Mouse (Mus musculus) limb, embryonic 15.5 days (tissue): ENCODE results near the gene Gm20388. TPM values are rescaled to one million over a fixed set of nuclear protein-coding genes. Genes with fewer than 3 reads are reported as not detected.

Experiments used
- ATAC-seq: fragments of 200-750 bp; cut with Nextera tagmentation; 2 replicates; pipeline ENCODE4 v1.8.0; 2017; ENCODE audit warnings: low read depth, moderate TSS enrichment; ENCODE audit not compliant: insufficient number of reproducible peaks, low FRiP score, low TSS enrichment
- H3K27ac ChIP-seq: fragments of 300-500 bp; sonication (generic); 2 replicates; pipeline ENCODE4 v1.5.1; 2015; ENCODE audit warnings: moderate library complexity, mild to moderate bottlenecking, inconsistent platforms
- H3K27me3 ChIP-seq: fragments of 300-500 bp; sonication (generic); 2 replicates; pipeline ENCODE4 v1.6.1; 2015; ENCODE audit warnings: inconsistent platforms
- H3K36me3 ChIP-seq: fragments of 300-500 bp; sonication (generic); 2 replicates; pipeline ENCODE4 v1.6.1; 2015; ENCODE audit warnings: inconsistent platforms
- H3K4me1 ChIP-seq: fragments of 300-500 bp; sonication (generic); 2 replicates; pipeline ENCODE4 v1.6.1; 2015; ENCODE audit warnings: inconsistent platforms
- H3K4me2 ChIP-seq: fragments of 300-500 bp; sonication (generic); 2 replicates; pipeline ENCODE4 v1.6.1; 2015; ENCODE audit warnings: mild to moderate bottlenecking, inconsistent platforms
- H3K4me3 ChIP-seq: fragments of 300-500 bp; sonication (generic); 2 replicates; pipeline ENCODE4 v1.5.1; 2015; ENCODE audit warnings: mild to moderate bottlenecking, inconsistent platforms
- H3K9ac ChIP-seq: fragments of 300-500 bp; sonication (generic); 2 replicates; pipeline ENCODE4 v1.6.1; 2015; ENCODE audit warnings: inconsistent platforms
- H3K9me3 ChIP-seq: fragments of 300-500 bp; sonication (generic); 2 replicates; pipeline ENCODE4 v1.6.1; 2016; ENCODE audit warnings: inconsistent platforms
- WGBS: fragments of 180-500 bp; shearing (Covaris S2); methylation state at CpG from one replicate; pipeline ENCODE4 v1.1.7; 2015; 5-methylcytosine and 5-hydroxymethylcytosine counted together
- polyA plus RNA-seq: library from polyadenylated mRNA; unstranded; fragments of >200 nt; fragmentation: Nextera tagmentation; extraction: Ambion mirVana; gene quantifications from 2 replicates; pipeline ENCODE4 v1.2.1, GENCODE M21; 2015

Gene Gm20388
- polyA plus RNA-seq, 1 experiment from 2014 or later, result 4.9 TPM

GRCm38 (mm10) chr8:120496478-120496877, 585.8 kb downstream of the Gm20388 start:
- no peak for ATAC-seq
- 97% methylated on average over 15 of the region's 15 CpGs for WGBS
- no peaks in the 10 kb centered on the region for H3K36me3 ChIP-seq
- H3K4me2 ChIP-seq, result no peak overlapping the region
- no peak overlapping the region for H3K27ac ChIP-seq
- no peak overlapping the region for H3K9ac ChIP-seq
- H3K27me3 ChIP-seq, result peaks cover 2% of the 10 kb centered on the region; the same call in 1 of the 2 replicates
- peaks cover 83% of the 10 kb centered on the region for H3K4me1 ChIP-seq
- H3K9me3 ChIP-seq, result no peaks in the 10 kb centered on the region
- no peak overlapping the region for H3K4me3 ChIP-seq

GRCm38 (mm10) chr8:120497503-120497946, 586.9 kb downstream of the Gm20388 start:
- WGBS, result 28% methylated on average over 11 of the region's 11 CpGs
- peaks cover 72% of the 10 kb centered on the region for H3K4me1 ChIP-seq
- H3K4me2 ChIP-seq, result no peak overlapping the region
- H3K4me3 ChIP-seq, result no peak overlapping the region
- ATAC-seq, result no peak
- H3K36me3 ChIP-seq, result no peaks in the 10 kb centered on the region
- H3K9ac ChIP-seq, result no peak overlapping the region
- no peaks in the 10 kb centered on the region for H3K27me3 ChIP-seq
- no peaks in the 10 kb centered on the region for H3K9me3 ChIP-seq
- no peak overlapping the region for H3K27ac ChIP-seq

GRCm38 (mm10) chr8:120498349-120498831, 587.7 kb downstream of the Gm20388 start:
- Histone ChIP-seq H3K36me3 (no peaks in the 10 kb centered on the region), H3K9me3 (no peaks in the 10 kb centered on the region), H3K27me3 (0 out of 2 replicates have a peak, but pooled peaks cover 2% of the 10 kb centered on the region), H3K4me3 (no peak overlapping the region), H3K9ac (no peak overlapping the region), H3K4me1 (peaks cover 69% of the 10 kb centered on the region), H3K4me2 (peak overlapping the region; percentile 3; the same call in 1 of the 2 replicates), H3K27ac (no peak overlapping the region)
- WGBS, result 24% methylated on average over 4 of the region's 4 CpGs
- no peak for ATAC-seq

DNA sequence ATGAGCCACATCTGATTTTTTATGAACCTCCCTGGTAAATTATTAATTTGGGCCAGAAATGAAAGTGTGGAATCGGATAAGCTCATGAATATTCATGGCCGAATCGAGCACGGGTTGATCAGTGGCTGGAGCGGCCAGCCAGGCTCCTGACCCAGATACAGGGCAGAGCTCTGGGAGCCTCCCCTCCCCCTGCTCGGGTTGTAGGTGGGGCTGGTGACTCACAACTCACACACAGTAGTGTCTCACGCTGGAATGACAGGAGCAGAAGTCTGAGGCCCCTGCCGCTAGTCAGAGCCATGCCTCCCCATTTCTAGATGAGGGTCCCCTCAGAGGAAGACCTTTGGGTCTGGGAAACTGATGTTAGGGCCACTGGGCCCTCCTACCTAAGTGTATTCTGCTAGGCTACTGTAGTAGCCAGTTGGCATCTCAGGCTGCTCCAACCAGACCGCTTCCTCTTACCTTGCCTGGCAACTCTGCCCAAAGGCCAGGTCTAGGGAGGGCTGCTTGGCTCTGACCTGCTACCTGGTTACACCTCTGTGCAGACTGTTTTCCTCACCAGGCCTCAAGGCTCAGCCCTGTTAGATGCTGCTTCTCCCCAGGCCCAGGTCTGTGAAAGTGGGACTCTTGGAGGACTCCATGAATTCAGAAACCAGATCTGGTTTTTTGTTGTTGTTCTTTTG, 588.4 kb downstream of the Gm20388 start:
- 33% methylated on average over 9 of the region's 9 CpGs for WGBS
- no peaks in the 10 kb centered on the region for H3K36me3 ChIP-seq
- no peak overlapping the region for H3K4me3 ChIP-seq
- no peak for ATAC-seq
- H3K4me1 ChIP-seq, result peaks cover 68% of the 10 kb centered on the region
- no peaks in the 10 kb centered on the region for H3K9me3 ChIP-seq
- H3K27ac ChIP-seq, result no peak overlapping the region
- H3K4me2 ChIP-seq, result peak overlapping the region; percentile 3; the same call in 1 of the 2 replicates
- 0 out of 2 replicates have a peak, but pooled peaks cover 2% of the 10 kb centered on the region for H3K27me3 ChIP-seq
- H3K9ac ChIP-seq, result no peak overlapping the region

- 76% methylated on average over 8 of the region's 8 CpGs for WGBS
- H3K36me3 ChIP-seq, result no peaks in the 10 kb centered on the region
- peaks cover 70% of the 10 kb centered on the region for H3K4me1 ChIP-seq
- no peak for ATAC-seq
- 0 out of 2 replicates have a peak, but pooled peaks cover 2% of the 10 kb centered on the region for H3K27me3 ChIP-seq
- H3K9me3 ChIP-seq, result no peaks in the 10 kb centered on the region
- H3K4me2 ChIP-seq, result no peak overlapping the region
- no peak overlapping the region for H3K27ac ChIP-seq
- H3K4me3 ChIP-seq, result no peak overlapping the region
- no peak overlapping the region for H3K9ac ChIP-seq
Observed at GRCm38 (mm10) chr8:120500701-120501261, 590.1 kb downstream of the Gm20388 start.

GRCm38 (mm10) chr8:120501426-120501825, 590.8 kb downstream of the Gm20388 start:
- no peak overlapping the region for H3K4me2 ChIP-seq
- WGBS, result 68% methylated on average over 5 of the region's 5 CpGs
- no peak overlapping the region for H3K9ac ChIP-seq
- no peak overlapping the region for H3K4me3 ChIP-seq
- peaks cover 76% of the 10 kb centered on the region for H3K4me1 ChIP-seq
- ATAC-seq, result no peak
- H3K27ac ChIP-seq, result no peak overlapping the region
- H3K27me3 ChIP-seq, result 0 out of 2 replicates have a peak, but pooled peaks cover 2% of the 10 kb centered on the region
- no peaks in the 10 kb centered on the region for H3K9me3 ChIP-seq
- H3K36me3 ChIP-seq, result no peaks in the 10 kb centered on the region

- H3K4me2 ChIP-seq, result no peak overlapping the region
- no peaks in the 10 kb centered on the region for H3K9me3 ChIP-seq
- H3K27ac ChIP-seq, result no peak overlapping the region
- 0 out of 2 replicates have a peak, but pooled peaks cover 2% of the 10 kb centered on the region for H3K27me3 ChIP-seq
- 55% methylated on average over 5 of the region's 5 CpGs for WGBS
- H3K4me1 ChIP-seq, result peaks cover 71% of the 10 kb centered on the region
- H3K9ac ChIP-seq, result no peak overlapping the region
- H3K4me3 ChIP-seq, result no peak overlapping the region
- no peaks in the 10 kb centered on the region for H3K36me3 ChIP-seq
- no peak for ATAC-seq
Observed at GRCm38 (mm10) chr8:120502428-120502827, 591.8 kb downstream of the Gm20388 start.

DNA sequence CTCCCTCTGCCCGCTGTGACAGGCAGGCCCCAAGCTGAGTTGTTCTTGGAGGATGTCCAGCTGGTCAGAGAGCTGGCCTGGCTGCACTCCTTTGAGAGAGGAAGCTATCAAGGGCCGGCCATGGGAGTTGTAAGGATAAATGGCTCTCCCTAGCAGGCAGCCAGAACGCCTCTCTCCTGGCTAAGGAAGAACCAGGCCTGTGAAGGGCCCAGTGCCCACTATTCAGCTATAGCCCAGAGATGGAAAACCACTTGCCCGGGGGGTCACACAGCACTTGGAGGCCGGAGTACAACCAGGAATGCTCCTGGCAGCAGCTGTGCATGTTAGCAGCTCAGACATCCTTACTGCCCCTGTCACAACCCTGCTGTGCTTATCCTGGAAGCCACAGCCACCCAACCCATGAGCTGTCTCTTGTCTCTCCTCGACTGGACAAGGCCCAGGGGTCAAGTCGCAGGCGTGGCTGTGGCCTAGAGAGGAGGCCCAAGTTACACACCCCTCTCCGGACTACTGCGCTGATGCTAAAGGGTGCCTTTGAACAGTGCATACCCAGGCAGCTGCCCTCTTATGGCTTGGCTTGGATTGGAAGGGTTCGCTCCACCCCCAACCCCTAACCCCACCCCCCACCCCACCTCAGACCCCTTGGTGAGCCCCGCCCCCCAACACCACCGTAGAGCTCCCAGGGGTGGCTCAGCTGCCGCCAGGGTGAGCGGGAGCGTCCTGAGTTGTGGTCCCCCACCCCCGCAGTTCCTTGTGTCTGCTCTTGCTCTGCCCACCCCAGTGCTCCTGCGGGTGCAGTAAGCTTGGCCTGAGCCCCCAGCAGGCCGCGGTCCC, 593.8 kb downstream of the Gm20388 start:
- H3K4me3 ChIP-seq, result peak overlapping the region; percentile 5; the same call in 1 of the 2 replicates
- H3K27me3 ChIP-seq, result peaks cover 7% of the 10 kb centered on the region; the same call in 1 of the 2 replicates
- H3K4me2 ChIP-seq, result peak overlapping the region; percentile 39
- no peaks in the 10 kb centered on the region for H3K36me3 ChIP-seq
- WGBS, result 13% methylated on average over 20 of the region's 20 CpGs
- peaks cover 68% of the 10 kb centered on the region for H3K4me1 ChIP-seq
- no peak overlapping the region for H3K9ac ChIP-seq
- ATAC-seq, result no peak
- H3K27ac ChIP-seq, result peak overlapping the region; percentile 19
- no peaks in the 10 kb centered on the region for H3K9me3 ChIP-seq

- no peak overlapping the region for H3K9ac ChIP-seq
- no peak overlapping the region for H3K27ac ChIP-seq
- H3K27me3 ChIP-seq, result peaks cover 7% of the 10 kb centered on the region; the same call in 1 of the 2 replicates
- H3K4me3 ChIP-seq, result peak overlapping the region; percentile 5; the same call in 1 of the 2 replicates
- no peak for ATAC-seq
- WGBS, result 5% methylated on average over 19 of the region's 19 CpGs
- no peaks in the 10 kb centered on the region for H3K9me3 ChIP-seq
- peak overlapping the region; percentile 39 for H3K4me2 ChIP-seq
- H3K36me3 ChIP-seq, result no peaks in the 10 kb centered on the region
- peaks cover 74% of the 10 kb centered on the region for H3K4me1 ChIP-seq
Observed at GRCm38 (mm10) chr8:120505082-120505511, 594.5 kb downstream of the Gm20388 start.

DNA sequence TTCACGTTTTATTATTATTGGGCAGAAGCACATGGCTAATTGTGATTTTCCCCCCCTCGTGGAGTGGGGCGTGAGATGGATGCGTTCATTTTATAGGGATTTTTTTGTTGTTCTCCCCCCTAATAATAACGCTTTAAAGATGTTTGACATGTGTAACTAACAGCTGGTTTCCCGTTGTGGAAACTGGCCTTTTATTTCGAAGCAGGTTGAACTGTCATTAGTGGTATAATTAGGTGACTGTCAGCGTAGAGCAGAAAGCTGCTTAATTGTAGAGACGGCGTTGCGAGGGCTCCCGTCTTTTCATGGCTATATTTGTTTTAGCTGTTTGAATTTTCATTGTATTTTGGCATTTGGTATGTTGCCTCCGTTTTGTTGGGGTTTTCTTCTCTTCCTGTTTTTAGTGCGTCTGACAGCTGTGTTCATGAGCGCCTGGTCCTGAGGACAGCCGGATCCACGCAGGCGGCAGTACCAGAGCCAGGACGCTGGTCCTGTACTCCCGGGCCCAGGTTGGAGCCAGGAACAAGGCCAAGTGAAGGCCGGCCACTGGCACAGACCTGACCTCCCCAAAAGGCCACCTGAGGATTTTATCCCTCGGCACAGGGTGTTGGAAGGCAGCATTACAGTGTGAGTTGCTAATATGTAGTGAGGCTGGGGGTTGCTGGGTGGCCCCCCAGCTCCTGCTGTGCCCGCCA, 595.1 kb downstream of the Gm20388 start:
- Histone ChIP-seq H3K4me3 (0 out of 2 replicates have a peak overlapping the region, but pooled peaks have one; percentile 5), H3K9ac (no peak overlapping the region), H3K27me3 (peaks cover 7% of the 10 kb centered on the region; the same call in 1 of the 2 replicates), H3K4me2 (peak overlapping the region; percentile 39), H3K36me3 (no peaks in the 10 kb centered on the region), H3K4me1 (peaks cover 73% of the 10 kb centered on the region), H3K27ac (no peak overlapping the region), H3K9me3 (no peaks in the 10 kb centered on the region)
- no peak for ATAC-seq
- WGBS, result 31% methylated on average over 23 of the region's 23 CpGs

- WGBS, result 60% methylated on average over 2 of the region's 2 CpGs
- no peak for ATAC-seq
- no peaks in the 10 kb centered on the region for H3K9me3 ChIP-seq
- no peak overlapping the region for H3K4me3 ChIP-seq
- peaks cover 7% of the 10 kb centered on the region; the same call in 1 of the 2 replicates for H3K27me3 ChIP-seq
- peaks cover 74% of the 10 kb centered on the region for H3K4me1 ChIP-seq
- no peaks in the 10 kb centered on the region for H3K36me3 ChIP-seq
- H3K9ac ChIP-seq, result no peak overlapping the region
- H3K4me2 ChIP-seq, result no peak overlapping the region
- H3K27ac ChIP-seq, result no peak overlapping the region
Observed at GRCm38 (mm10) chr8:120506562-120506961, 595.9 kb downstream of the Gm20388 start.
